Mouse (Mus musculus): ENCODE measurements around the gene Fam69b. TPM values are rescaled to one million over a fixed set of nuclear protein-coding genes. Genes with fewer than 3 reads are reported as not detected.

Gene Fam69b
- polyA plus RNA-seq, 1 experiment from 2014 or later, result 15.2 TPM

GRCm38 (mm10) chr2:26614903-26615302 lies 13.4 kb upstream of the Fam69b start:
- WGBS, result 72% methylated on average over 5 of the region's 5 CpGs
- Histone ChIP-seq H3K4me2 (ENCODE audit: low read length) (no peak overlapping the region), H3K4me1 (ENCODE audit: control insufficient read depth in 2 of 2, insufficient read depth in 2 of 2, low read length in 2 of 2) (peaks cover 0 to 2% of the 10 kb centered on the region in 2 experiments; a peak in 2 of 4 replicates), H3K4me3 (ENCODE audit: control insufficient read depth in 1 of 2, insufficient read depth in 1 of 2, low read depth in 1 of 2, low read length in 2 of 2) (no peak overlapping the region), H3K36me3 (ENCODE audit: control insufficient read depth, insufficient read depth, low read length) (no peaks in the 10 kb centered on the region), H3K27ac (replicated peaks in 1 of 2; ENCODE audit: control insufficient read depth in 1 of 2, insufficient read depth in 1 of 2, low read depth in 2 of 2, low read length in 2 of 2) (no peak overlapping the region), H3K27me3 (ENCODE audit: control insufficient read depth, insufficient read depth, low read length) (no peaks in the 10 kb centered on the region), H3K9me3 (ENCODE audit: control insufficient read depth, low read length) (no peaks in the 10 kb centered on the region), H3K9ac (ENCODE audit: low read length) (no peak overlapping the region)
- ATAC-seq (ENCODE audit: insufficient number of reproducible peaks, insufficient read depth, low FRiP score, low read depth), result no peak

GRCm38 (mm10) chr2:26615459-26616124 lies 12.7 kb upstream of the Fam69b start:
- no peak overlapping the region for H3K4me3 ChIP-seq (ENCODE audit: control insufficient read depth in 1 of 2, insufficient read depth in 1 of 2, low read depth in 1 of 2, low read length in 2 of 2)
- H3K4me1 ChIP-seq (ENCODE audit: control insufficient read depth in 2 of 2, insufficient read depth in 2 of 2, low read length in 2 of 2), result peaks cover 0 to 2% of the 10 kb centered on the region in 2 experiments; a peak in 2 of 4 replicates
- no peak overlapping the region for H3K9ac ChIP-seq (ENCODE audit: low read length)
- H3K27me3 ChIP-seq (ENCODE audit: control insufficient read depth, insufficient read depth, low read length), result no peaks in the 10 kb centered on the region
- 77% methylated on average over 4 of the region's 4 CpGs for WGBS
- H3K4me2 ChIP-seq (ENCODE audit: low read length), result no peak overlapping the region
- H3K27ac ChIP-seq (replicated peaks in 1 of 2; ENCODE audit: control insufficient read depth in 1 of 2, insufficient read depth in 1 of 2, low read depth in 2 of 2, low read length in 2 of 2), result no peak overlapping the region
- no peak for ATAC-seq (ENCODE audit: insufficient number of reproducible peaks, insufficient read depth, low FRiP score, low read depth)
- H3K9me3 ChIP-seq (ENCODE audit: control insufficient read depth, low read length), result no peaks in the 10 kb centered on the region
- H3K36me3 ChIP-seq (ENCODE audit: control insufficient read depth, insufficient read depth, low read length), result no peaks in the 10 kb centered on the region

GRCm38 (mm10) chr2:26617331-26617730 lies 10.9 kb upstream of the Fam69b start:
- no peaks in the 10 kb centered on the region for H3K27me3 ChIP-seq (ENCODE audit: control insufficient read depth, insufficient read depth, low read length)
- H3K4me3 ChIP-seq (ENCODE audit: control insufficient read depth in 1 of 2, insufficient read depth in 1 of 2, low read depth in 1 of 2, low read length in 2 of 2), result no peak overlapping the region
- H3K4me2 ChIP-seq (ENCODE audit: low read length), result no peak overlapping the region
- H3K27ac ChIP-seq (replicated peaks in 1 of 2; ENCODE audit: control insufficient read depth in 1 of 2, insufficient read depth in 1 of 2, low read depth in 2 of 2, low read length in 2 of 2), result no peak overlapping the region
- no peaks in the 10 kb centered on the region for H3K36me3 ChIP-seq (ENCODE audit: control insufficient read depth, insufficient read depth, low read length)
- no peak overlapping the region for H3K9ac ChIP-seq (ENCODE audit: low read length)
- 60% methylated on average over 6 of the region's 6 CpGs for WGBS
- no peaks in the 10 kb centered on the region for H3K9me3 ChIP-seq (ENCODE audit: control insufficient read depth, low read length)
- ATAC-seq (ENCODE audit: insufficient number of reproducible peaks, insufficient read depth, low FRiP score, low read depth), result no peak
- H3K4me1 ChIP-seq (ENCODE audit: control insufficient read depth in 2 of 2, insufficient read depth in 2 of 2, low read length in 2 of 2), result peaks cover 0 to 2% of the 10 kb centered on the region in 2 experiments; a peak in 2 of 4 replicates

GRCm38 (mm10) chr2:26617928-26618327 lies 10.3 kb upstream of the Fam69b start:
- 48% methylated on average over 7 of the region's 7 CpGs for WGBS
- no peak overlapping the region for H3K9ac ChIP-seq (ENCODE audit: low read length)

GRCm38 (mm10) chr2:26621246-26621645 lies 7.0 kb upstream of the Fam69b start:
- ATAC-seq (ENCODE audit: insufficient number of reproducible peaks, insufficient read depth, low FRiP score, low read depth), result no peak
- Histone ChIP-seq H3K4me2 (ENCODE audit: low read length) (no peak overlapping the region), H3K9me3 (ENCODE audit: control insufficient read depth, low read length) (no peaks in the 10 kb centered on the region), H3K9ac (ENCODE audit: low read length) (no peak overlapping the region), H3K4me1 (ENCODE audit: control insufficient read depth in 2 of 2, insufficient read depth in 2 of 2, low read length in 2 of 2) (peaks cover 0 to 2% of the 10 kb centered on the region in 2 experiments; a peak in 2 of 4 replicates), H3K27me3 (ENCODE audit: control insufficient read depth, insufficient read depth, low read length) (no peaks in the 10 kb centered on the region), H3K4me3 (ENCODE audit: control insufficient read depth in 1 of 2, insufficient read depth in 1 of 2, low read depth in 1 of 2, low read length in 2 of 2) (no peak overlapping the region), H3K36me3 (ENCODE audit: control insufficient read depth, insufficient read depth, low read length) (no peaks in the 10 kb centered on the region), H3K27ac (replicated peaks in 1 of 2; ENCODE audit: control insufficient read depth in 1 of 2, insufficient read depth in 1 of 2, low read depth in 2 of 2, low read length in 2 of 2) (no peak overlapping the region)
- 33% methylated on average over 2 of the region's 2 CpGs for WGBS

More at GRCm38 (mm10) chr2:26617928-26618327, 10.3 kb upstream of the Fam69b start:
- H3K36me3 ChIP-seq (ENCODE audit: control insufficient read depth, insufficient read depth, low read length), result no peaks in the 10 kb centered on the region
- H3K9me3 ChIP-seq (ENCODE audit: control insufficient read depth, low read length), result no peaks in the 10 kb centered on the region
- H3K4me1 ChIP-seq (ENCODE audit: control insufficient read depth in 2 of 2, insufficient read depth in 2 of 2, low read length in 2 of 2), result peaks cover 0 to 2% of the 10 kb centered on the region in 2 experiments; a peak in 2 of 4 replicates
- no peak overlapping the region for H3K27ac ChIP-seq (replicated peaks in 1 of 2; ENCODE audit: control insufficient read depth in 1 of 2, insufficient read depth in 1 of 2, low read depth in 2 of 2, low read length in 2 of 2)
- H3K27me3 ChIP-seq (ENCODE audit: control insufficient read depth, insufficient read depth, low read length), result no peaks in the 10 kb centered on the region
- ATAC-seq (ENCODE audit: insufficient number of reproducible peaks, insufficient read depth, low FRiP score, low read depth), result no peak
- no peak overlapping the region for H3K4me2 ChIP-seq (ENCODE audit: low read length)
- no peak overlapping the region for H3K4me3 ChIP-seq (ENCODE audit: control insufficient read depth in 1 of 2, insufficient read depth in 1 of 2, low read depth in 1 of 2, low read length in 2 of 2)

GRCm38 (mm10) chr2:26622984-26623383 lies 5.3 kb upstream of the Fam69b start:
- Histone ChIP-seq H3K4me1 (ENCODE audit: control insufficient read depth in 2 of 2, insufficient read depth in 2 of 2, low read length in 2 of 2) (peaks cover 1 to 4% of the 10 kb centered on the region in 2 experiments; a peak in 2 of 4 replicates), H3K27me3 (ENCODE audit: control insufficient read depth, insufficient read depth, low read length) (no peaks in the 10 kb centered on the region), H3K4me2 (ENCODE audit: low read length) (no peak overlapping the region), H3K27ac (replicated peaks in 1 of 2; ENCODE audit: control insufficient read depth in 1 of 2, insufficient read depth in 1 of 2, low read depth in 2 of 2, low read length in 2 of 2) (no peak overlapping the region), H3K4me3 (ENCODE audit: control insufficient read depth in 1 of 2, insufficient read depth in 1 of 2, low read depth in 1 of 2, low read length in 2 of 2) (no peak overlapping the region), H3K36me3 (ENCODE audit: control insufficient read depth, insufficient read depth, low read length) (no peaks in the 10 kb centered on the region), H3K9me3 (ENCODE audit: control insufficient read depth, low read length) (no peaks in the 10 kb centered on the region), H3K9ac (ENCODE audit: low read length) (no peak overlapping the region)
- no peak for ATAC-seq (ENCODE audit: insufficient number of reproducible peaks, insufficient read depth, low FRiP score, low read depth)
- WGBS, result 61% methylated on average over 5 of the region's 5 CpGs

- no peaks in the 10 kb centered on the region for H3K9me3 ChIP-seq (ENCODE audit: control insufficient read depth, low read length)
- ATAC-seq (ENCODE audit: insufficient number of reproducible peaks, insufficient read depth, low FRiP score, low read depth), result no peak
- no peak overlapping the region for H3K4me2 ChIP-seq (ENCODE audit: low read length)
- H3K4me3 ChIP-seq (ENCODE audit: control insufficient read depth in 1 of 2, insufficient read depth in 1 of 2, low read depth in 1 of 2, low read length in 2 of 2), result no peak overlapping the region
- no peak overlapping the region for H3K27ac ChIP-seq (replicated peaks in 1 of 2; ENCODE audit: control insufficient read depth in 1 of 2, insufficient read depth in 1 of 2, low read depth in 2 of 2, low read length in 2 of 2)
- 68% methylated on average over 3 of the region's 3 CpGs for WGBS
- H3K4me1 ChIP-seq (ENCODE audit: control insufficient read depth in 2 of 2, insufficient read depth in 2 of 2, low read length in 2 of 2), result peaks cover 5 to 10% of the 10 kb centered on the region in 2 experiments; a peak in 1 of 4 replicates
- no peaks in the 10 kb centered on the region for H3K36me3 ChIP-seq (ENCODE audit: control insufficient read depth, insufficient read depth, low read length)
- no peaks in the 10 kb centered on the region for H3K27me3 ChIP-seq (ENCODE audit: control insufficient read depth, insufficient read depth, low read length)
- no peak overlapping the region for H3K9ac ChIP-seq (ENCODE audit: low read length)
Observed at GRCm38 (mm10) chr2:26625419-26625818, 2.8 kb upstream of the Fam69b start.

GRCm38 (mm10) chr2:26626081-26626480 lies 2.2 kb upstream of the Fam69b start:
- Histone ChIP-seq H3K27me3 (ENCODE audit: control insufficient read depth, insufficient read depth, low read length) (no peaks in the 10 kb centered on the region), H3K36me3 (ENCODE audit: control insufficient read depth, insufficient read depth, low read length) (no peaks in the 10 kb centered on the region), H3K4me2 (ENCODE audit: low read length) (no peak overlapping the region), H3K4me1 (ENCODE audit: control insufficient read depth in 2 of 2, insufficient read depth in 2 of 2, low read length in 2 of 2) (peaks cover 5 to 10% of the 10 kb centered on the region in 2 experiments; a peak in 1 of 4 replicates), H3K9ac (ENCODE audit: low read length) (no peak overlapping the region), H3K27ac (replicated peaks in 1 of 2; ENCODE audit: control insufficient read depth in 1 of 2, insufficient read depth in 1 of 2, low read depth in 2 of 2, low read length in 2 of 2) (no peak overlapping the region), H3K4me3 (ENCODE audit: control insufficient read depth in 1 of 2, insufficient read depth in 1 of 2, low read depth in 1 of 2, low read length in 2 of 2) (no peak overlapping the region), H3K9me3 (ENCODE audit: control insufficient read depth, low read length) (no peaks in the 10 kb centered on the region)
- no peak for ATAC-seq (ENCODE audit: insufficient number of reproducible peaks, insufficient read depth, low FRiP score, low read depth)
- 66% methylated on average over 3 of the region's 3 CpGs for WGBS
